Mouse (Mus musculus): ENCODE data around the gene Caprin2.

The Caprin2 gene

GRCm38 (mm10) chr6:148838460-148838859 lies 57.6 kb downstream of the Caprin2 start:
- no peak for DNase-seq (ENCODE audit: low spot score)

DNA sequence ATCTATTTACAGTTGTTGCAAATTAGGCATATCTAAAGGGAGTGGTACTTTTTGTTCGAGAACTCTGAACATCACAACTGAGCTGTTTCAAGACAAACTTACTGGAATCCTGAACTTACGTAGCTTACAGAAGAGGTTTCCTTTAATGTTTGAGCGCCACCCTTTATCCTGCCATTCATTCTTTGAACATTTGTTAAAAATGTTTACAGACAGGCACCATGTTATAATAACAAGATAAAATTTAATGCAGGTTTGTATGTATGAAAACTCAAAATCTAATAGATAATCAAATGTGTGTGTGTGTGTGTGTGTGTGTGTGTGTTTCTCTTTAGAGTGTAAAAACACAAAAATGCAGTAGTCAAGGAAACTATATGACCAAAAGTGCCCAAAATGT lies 64.3 kb downstream of the Caprin2 start:
- no peak for DNase-seq (ENCODE audit: low spot score)

DNA sequence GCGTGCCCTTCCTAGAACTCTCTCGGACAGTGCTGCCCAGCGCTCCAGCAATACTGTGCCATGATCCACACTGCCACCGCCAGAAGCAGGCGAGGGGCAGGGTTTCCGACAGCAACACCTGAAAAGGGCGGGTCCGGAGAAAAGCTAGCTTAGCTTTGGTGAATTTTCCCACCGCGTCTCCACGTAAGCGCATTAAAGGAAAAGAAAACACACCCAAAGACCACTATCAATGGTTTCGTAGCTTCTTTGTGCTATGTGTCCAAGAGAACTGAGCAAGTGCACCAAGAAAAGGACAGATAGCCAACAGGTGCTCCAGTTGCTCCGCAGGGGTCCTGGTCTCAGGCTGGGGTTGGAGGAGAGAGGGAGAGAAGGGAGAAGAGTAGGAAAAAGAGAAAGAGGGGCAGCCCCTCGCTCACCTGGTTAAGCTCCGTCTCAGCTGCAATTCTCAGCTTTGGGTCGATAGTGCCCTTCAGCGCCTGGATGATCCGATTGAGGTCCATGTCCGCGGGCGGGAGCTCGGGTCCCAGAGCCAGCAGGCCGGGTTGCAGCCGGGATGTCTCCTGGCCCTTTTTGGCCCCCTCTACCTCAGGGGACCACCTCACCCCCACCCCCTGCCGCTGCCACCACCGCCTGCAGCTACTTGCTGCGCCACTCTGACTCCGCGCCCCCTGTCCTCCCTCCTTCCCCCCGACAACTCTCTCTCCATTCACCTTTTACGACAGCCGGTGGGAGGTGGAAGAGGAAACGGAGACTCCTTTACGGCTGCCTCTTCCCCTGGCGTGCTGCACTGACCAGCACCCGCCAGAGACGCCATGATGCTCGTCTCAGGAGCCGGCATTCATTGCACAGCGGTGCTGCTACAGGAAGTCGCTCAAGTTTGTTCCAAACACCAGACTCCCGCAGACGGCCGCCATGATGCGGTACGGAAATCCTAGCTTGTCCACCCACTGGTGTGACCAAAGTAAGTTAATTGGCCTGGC lies 65.0 kb downstream of the Caprin2 start, which contains the start of gene Ipo8:
Gene Ipo8, minus strand, starts transcription at position 720 of the 980 bp plus-strand sequence.
- peak; percentile 87 for DNase-seq (ENCODE audit: low spot score)

DNA sequence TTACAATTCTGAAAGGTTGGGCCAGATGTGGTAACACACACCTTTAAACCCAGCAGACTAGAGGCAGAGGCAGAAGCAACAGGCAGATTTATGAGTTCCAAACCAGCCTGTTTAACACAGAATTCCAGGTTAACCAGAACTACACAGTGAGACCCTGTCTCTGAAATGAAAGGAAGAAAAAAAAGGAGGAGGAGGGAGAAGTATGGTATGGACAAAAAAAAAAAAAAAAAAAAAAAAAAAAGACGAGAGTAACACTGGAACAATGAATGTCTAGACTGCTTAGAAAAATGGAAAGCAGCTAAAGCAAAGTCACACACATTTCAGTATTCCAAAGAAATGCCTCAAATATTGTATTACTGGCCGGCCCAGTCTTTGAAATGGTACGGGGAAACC lies 65.7 kb downstream of the Caprin2 start:
- no peak for DNase-seq (ENCODE audit: low spot score)

GRCm38 (mm10) chr6:148826119-148826518 lies 69.9 kb downstream of the Caprin2 start:
- DNase-seq (ENCODE audit: low spot score), result no peak

GRCm38 (mm10) chr6:148818624-148819343 lies 77.3 kb downstream of the Caprin2 start:
- no peak for DNase-seq (ENCODE audit: low spot score)

DNA sequence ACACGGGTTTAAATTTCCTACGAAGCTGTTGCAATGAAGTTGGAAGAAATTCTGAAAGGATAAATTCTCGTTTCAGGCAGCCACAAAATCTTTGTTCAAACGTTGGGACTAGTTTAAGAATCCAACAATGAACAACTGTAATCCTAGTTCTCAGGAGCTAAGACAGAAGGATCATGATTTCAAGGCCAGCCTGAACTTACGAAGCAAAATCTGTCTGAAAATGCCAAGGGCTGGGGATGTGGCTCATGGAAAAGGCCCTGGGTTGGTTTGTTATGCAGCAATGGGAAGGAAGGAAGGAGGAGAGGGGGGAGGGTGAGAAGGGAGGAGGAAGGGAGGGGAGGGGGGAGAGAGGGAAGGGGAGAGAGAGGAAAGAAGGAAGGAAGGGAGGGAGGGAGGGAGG lies 79.3 kb downstream of the Caprin2 start:
- DNase-seq (ENCODE audit: low spot score), result no peak

DNA sequence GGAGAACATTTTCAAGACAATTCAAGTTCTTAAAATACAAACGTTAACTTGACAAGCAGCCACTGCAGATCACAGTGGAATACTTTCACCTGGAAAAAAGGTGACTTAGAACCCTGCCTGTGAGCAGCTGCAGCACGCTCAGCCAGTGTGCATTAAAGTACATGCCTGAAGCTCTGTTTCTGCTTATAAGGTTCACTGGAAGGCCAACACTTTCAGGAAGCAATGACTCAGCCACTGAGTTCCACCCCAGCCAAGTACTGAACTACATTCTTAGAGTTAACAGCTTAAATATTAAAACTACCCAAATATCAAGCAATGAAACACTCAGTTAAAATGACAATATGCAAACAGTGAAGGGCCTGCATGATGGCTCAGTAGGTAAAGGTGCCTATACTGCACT lies 84.9 kb downstream of the Caprin2 start:
- DNase-seq (ENCODE audit: low spot score), result no peak

GRCm38 (mm10) chr6:148799773-148800172 lies 96.3 kb downstream of the Caprin2 start:
- no peak for DNase-seq (ENCODE audit: low spot score)

GRCm38 (mm10) chr6:148795145-148795544 lies 100.9 kb downstream of the Caprin2 start:
- no peak for DNase-seq (ENCODE audit: low spot score)
